Mouse (Mus musculus) brain, embryonic 14.5 days (tissue): ENCODE results near the gene 4930432K21Rik.

Experiments used
- CTCF ChIP-seq: fragments of 200-500 bp; IDR thresholded peaks from 2 replicates; pipeline ENCODE4 v1.5.1; 2012; ENCODE audit warnings: inconsistent platforms, mild to moderate bottlenecking, moderate library complexity, borderline replicate concordance; ENCODE audit not compliant: insufficient read depth, insufficient read length; ENCODE audit errors: extremely low read depth
- POLR2A ChIP-seq: fragments of 200-500 bp; IDR thresholded peaks from 2 replicates; pipeline ENCODE4 v1.6.1; 2012; ENCODE audit warnings: mild to moderate bottlenecking, inconsistent platforms, borderline replicate concordance; ENCODE audit not compliant: poor library complexity, insufficient read depth, insufficient read length, severe bottlenecking; ENCODE audit errors: extremely low read depth

DNA sequence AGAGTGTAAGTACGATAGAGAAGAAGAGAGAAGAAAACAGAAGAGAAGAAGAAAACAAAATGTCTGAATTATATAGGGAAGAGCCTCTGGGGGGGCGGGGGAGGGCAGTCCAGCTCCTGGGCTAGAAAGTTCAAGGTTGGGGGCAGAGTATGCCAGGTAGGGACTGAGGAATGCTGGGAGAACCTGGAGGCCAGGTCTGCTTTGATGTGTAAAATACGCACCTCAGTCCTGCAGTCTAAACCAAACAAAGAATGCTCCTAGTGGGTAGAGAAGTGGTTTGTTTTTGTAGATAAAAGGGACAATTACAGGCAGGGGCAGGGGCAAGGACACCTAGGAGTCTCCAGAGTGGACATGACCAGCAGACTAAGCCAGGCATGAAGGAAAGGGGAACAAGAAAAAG is 29.6 kb downstream of the 4930432K21Rik start:
- TF ChIP-seq CTCF (no peak), POLR2A (no peak)
